16 mouse cellular contexts compared by ENCODE assay signal in genomic region chr14:40036173-40036572, GRCm38 (mm10).
"Had no signal": no experiment of that assay in that cellular context is flagged by ENCODE, and none has a peak within 500 bp of the region (broad histone marks: within the 10 kb centered on the region; RNA-seq: fewer than 3 reads in every experiment).

No protein-coding gene starts in this region.

- H3K9ac ChIP-seq: neural tube, embryonic 13.5 days; neural tube, embryonic 15.5 days; stomach, embryonic 15.5 days had no signal

- H3K4me1 ChIP-seq: neural tube, embryonic 13.5 days; neural tube, embryonic 15.5 days; stomach, embryonic 15.5 days had no signal

- H3K4me3 ChIP-seq: neural tube, embryonic 13.5 days; neural tube, embryonic 15.5 days; stomach, embryonic 15.5 days had no signal

- DNase-seq: retina, postnatal 1 day; right cerebral cortex, adult 18-20 months; right cerebral cortex, postnatal 14 days; right cerebral cortex, postnatal 25 days; right cerebral cortex, postnatal 4 days; spleen, adult 18-20 months; thymus, adult 18-20 months; thymus, adult 2 months; thymus, postnatal 14 days; thymus, postnatal 25 days; thymus, postnatal 36 days; thymus, postnatal 4 days had no signal

- H3K27me3 ChIP-seq: neural tube, embryonic 13.5 days; neural tube, embryonic 15.5 days; stomach, embryonic 15.5 days had no signal

- H3K27ac ChIP-seq: neural tube, embryonic 13.5 days; neural tube, embryonic 15.5 days; stomach, embryonic 15.5 days; stomach, postnatal 0 days had no signal

- H3K36me3 ChIP-seq: neural tube, embryonic 13.5 days; neural tube, embryonic 15.5 days; stomach, embryonic 15.5 days had no signal
